Mouse (Mus musculus): Measurements from ENCODE around the gene Dlst.

DNA sequence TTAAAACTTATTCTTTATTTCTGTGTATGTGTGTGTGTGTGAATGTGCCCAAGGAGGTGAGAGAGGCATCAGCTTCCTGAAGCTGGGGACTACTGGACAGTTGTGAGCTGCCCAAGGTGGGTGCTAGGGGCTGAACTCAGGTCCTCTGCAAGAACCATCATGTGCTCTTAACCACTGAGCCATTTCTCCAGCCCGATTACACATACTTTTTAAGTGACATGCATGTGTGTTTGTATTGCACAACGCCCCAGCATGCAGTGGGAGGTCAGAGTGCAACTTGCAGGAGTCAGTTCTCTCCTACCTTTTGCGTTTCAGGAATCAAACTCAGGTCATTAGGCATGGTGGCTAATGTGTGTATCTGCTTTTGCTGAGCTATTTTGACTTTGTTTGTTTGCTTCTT is 42.4 kb downstream of the Dlst start:
- no peak for TF ChIP-seq CTCF (IDR thresholded peaks at IDR 0.05; ENCODE audit: control insufficient read depth, insufficient read depth, insufficient replicate concordance, low read depth, low read length)
- no peak for TF ChIP-seq POLR2A (IDR thresholded peaks at IDR 0.05; ENCODE audit: control insufficient read depth, low read depth, low read length)
